Mouse (Mus musculus): Measurements from ENCODE around the gene Dnase1l3.

Dnase1l3 gene

GRCm38 (mm10) chr14:7941413-7941812 is 53.0 kb downstream of the Dnase1l3 start:
- in situ Hi-C loops (cut with MboI; ENCODE audit: unreplicated experiment in 2 of 2), result no loop called here

GRCm38 (mm10) chr14:7938809-7939784 is 55.3 kb downstream of the Dnase1l3 start:
- in situ Hi-C loops (cut with MboI; ENCODE audit: unreplicated experiment in 2 of 2), result no loop called here

GRCm38 (mm10) chr14:7937052-7937630 is 57.2 kb downstream of the Dnase1l3 start:
- in situ Hi-C loops (cut with MboI; ENCODE audit: unreplicated experiment in 2 of 2), result no loop called here

- in situ Hi-C loops (cut with MboI; ENCODE audit: unreplicated experiment in 2 of 2), result no loop called here
Measured at GRCm38 (mm10) chr14:7934166-7934565, 60.2 kb downstream of the Dnase1l3 start.

GRCm38 (mm10) chr14:7932151-7932550 is 62.2 kb downstream of the Dnase1l3 start:
- in situ Hi-C loops (cut with MboI; ENCODE audit: unreplicated experiment in 2 of 2), result no loop called here

GRCm38 (mm10) chr14:7929029-7929428 is 65.3 kb downstream of the Dnase1l3 start:
- in situ Hi-C loops (cut with MboI; ENCODE audit: unreplicated experiment in 2 of 2), result no loop called here

GRCm38 (mm10) chr14:7928362-7928761 is 66.0 kb downstream of the Dnase1l3 start:
- in situ Hi-C loops (cut with MboI; ENCODE audit: unreplicated experiment in 2 of 2), result no loop called here

- in situ Hi-C loops (cut with MboI; ENCODE audit: unreplicated experiment in 2 of 2), result no loop called here
Measured at GRCm38 (mm10) chr14:7923635-7924034, 70.7 kb downstream of the Dnase1l3 start.

GRCm38 (mm10) chr14:7921459-7921858 is 72.9 kb downstream of the Dnase1l3 start:
- in situ Hi-C loops (cut with MboI; ENCODE audit: unreplicated experiment in 2 of 2), result no loop called here

- in situ Hi-C loops (cut with MboI; ENCODE audit: unreplicated experiment in 2 of 2), result no loop called here
Measured at GRCm38 (mm10) chr14:7919921-7920320, 74.5 kb downstream of the Dnase1l3 start.

GRCm38 (mm10) chr14:7919309-7919708 is 75.1 kb downstream of the Dnase1l3 start:
- in situ Hi-C loops (cut with MboI; ENCODE audit: unreplicated experiment in 2 of 2), result no loop called here

GRCm38 (mm10) chr14:7918150-7918991 is 76.0 kb downstream of the Dnase1l3 start:
- in situ Hi-C loops (cut with MboI; ENCODE audit: unreplicated experiment in 2 of 2), result no loop called here

All from v-Abl transformed pro-B cells (cell line).